ENCODE assay signal across 9 mouse cellular contexts in genomic region chr14:11874960-11875889, GRCm38 (mm10).
DNase-seq lines count a peak whose midpoint lies in the region; ATAC-seq lines count a peak whose summit lies in the region.
"Had no signal": no experiment of that assay in that cellular context is flagged by ENCODE, and none has a peak within 500 bp of the region (broad histone marks: within the 10 kb centered on the region; RNA-seq: fewer than 3 reads in every experiment).

No protein-coding gene starts in this region.

- H3K27ac ChIP-seq in midbrain, embryonic 12.5 days (replicated peaks) = 0 out of 2 replicates have a peak overlapping the region, but pooled peaks have one; percentile 7
- no peak overlapping the region for H3K27ac ChIP-seq in midbrain, embryonic 10.5 days (replicated peaks)
- no peak overlapping the region for H3K27ac ChIP-seq in liver, embryonic 12.5 days
- H3K27ac ChIP-seq: macrophage had no signal

- intact Hi-C loops in left cerebral cortex, postnatal 4 days (cut with DNase I) = no loop called here

- 76% methylated on average over 11 of the region's 11 CpGs for WGBS in midbrain, embryonic 12.5 days
- WGBS in midbrain, embryonic 10.5 days = 90% methylated on average over 11 of the region's 11 CpGs
- WGBS in liver, embryonic 12.5 days (ENCODE audit: insufficient replicate concordance) = 65% methylated on average over 11 of the region's 11 CpGs

- peaks cover 19% of the 10 kb centered on the region for H3K4me1 ChIP-seq in midbrain, embryonic 12.5 days
- peaks cover 19% of the 10 kb centered on the region for H3K4me1 ChIP-seq in midbrain, embryonic 10.5 days
- no peaks in the 10 kb centered on the region for H3K4me1 ChIP-seq in liver, embryonic 12.5 days

- H3K9me3 ChIP-seq in midbrain, embryonic 12.5 days = no peaks in the 10 kb centered on the region
- H3K9me3 ChIP-seq in midbrain, embryonic 10.5 days (replicated peaks) = no peaks in the 10 kb centered on the region
- no peaks in the 10 kb centered on the region for H3K9me3 ChIP-seq in liver, embryonic 12.5 days (replicated peaks)

- H3K4me2 ChIP-seq in midbrain, embryonic 12.5 days (replicated peaks) = no peak overlapping the region
- no peak overlapping the region for H3K4me2 ChIP-seq in liver, embryonic 12.5 days

- DNase-seq in frontal cortex, postnatal 25 days (ENCODE audit: low spot score in 2 of 2) = no peak
- no peak for DNase-seq in midbrain, embryonic 10.5 days (ENCODE audit: low spot score)
- peak; percentile 73 for DNase-seq in left cerebral cortex, postnatal 4 days
- DNase-seq in testis, postnatal 14 days (ENCODE audit: low spot score) = peak; percentile 11
- DNase-seq in thymus, postnatal 14 days = no peak

- no peak overlapping the region for H3K9ac ChIP-seq in midbrain, embryonic 12.5 days (replicated peaks)
- no peak overlapping the region for H3K9ac ChIP-seq in liver, embryonic 12.5 days

- no peaks in the 10 kb centered on the region for H3K27me3 ChIP-seq in midbrain, embryonic 12.5 days
- no peaks in the 10 kb centered on the region for H3K27me3 ChIP-seq in midbrain, embryonic 10.5 days (ENCODE audit: low read depth, poor library complexity, severe bottlenecking)
- no peaks in the 10 kb centered on the region for H3K27me3 ChIP-seq in liver, embryonic 12.5 days (replicated peaks)

- no peaks in the 10 kb centered on the region for H3K36me3 ChIP-seq in midbrain, embryonic 12.5 days
- no peaks in the 10 kb centered on the region for H3K36me3 ChIP-seq in midbrain, embryonic 10.5 days
- H3K36me3 ChIP-seq in liver, embryonic 12.5 days = no peaks in the 10 kb centered on the region

- ATAC-seq in frontal cortex, adult (ENCODE audit: low TSS enrichment) = peak; percentile 44
- ATAC-seq in midbrain, embryonic 12.5 days (ENCODE audit: low FRiP score, low read depth) = no peak
- ATAC-seq in liver, embryonic 12.5 days = no peak

- H3K4me3 ChIP-seq in midbrain, embryonic 12.5 days = no peak overlapping the region
- no peak overlapping the region for H3K4me3 ChIP-seq in midbrain, embryonic 10.5 days
- H3K4me3 ChIP-seq in liver, embryonic 12.5 days = no peak overlapping the region

Comparison
In these comparisons a context has a peak if more than half of its experiments do, and no peak if none do; other contexts are left out.
1. DNase-seq: peak in left cerebral cortex, postnatal 4 days (single experiment) and testis, postnatal 14 days (single experiment); none in frontal cortex, postnatal 25 days (0 of 2), midbrain, embryonic 10.5 days (single experiment) and thymus, postnatal 14 days (single experiment).